In genomic region chr9:105080246-105080645, GRCm38 (mm10) we compare ENCODE assay signal across 34 mouse cellular contexts.
"Had no signal": no experiment of that assay in that cellular context is flagged by ENCODE, and none has a peak within 500 bp of the region (broad histone marks: within the 10 kb centered on the region; RNA-seq: fewer than 3 reads in every experiment).

No protein-coding gene starts in this region.

- H3K4me1 ChIP-seq: heart, embryonic 10.5 days; heart, embryonic 12.5 days; heart, embryonic 13.5 days; heart, embryonic 15.5 days; hindbrain, embryonic 10.5 days; hindbrain, embryonic 12.5 days; hindbrain, embryonic 13.5 days; hindbrain, embryonic 15.5 days; intestine, embryonic 15.5 days; kidney, embryonic 15.5 days had no signal

- H3K27ac ChIP-seq: heart, embryonic 10.5 days; heart, embryonic 13.5 days; heart, embryonic 15.5 days; hindbrain, embryonic 10.5 days; hindbrain, embryonic 12.5 days; hindbrain, embryonic 13.5 days; hindbrain, embryonic 14.5 days; hindbrain, embryonic 15.5 days; hindbrain, postnatal 0 days; intestine, embryonic 15.5 days; kidney, embryonic 15.5 days; kidney, postnatal 0 days; layer of hippocampus, adult 2 months had no signal

- H3K4me3 ChIP-seq: heart, embryonic 10.5 days; heart, embryonic 12.5 days; heart, embryonic 13.5 days; heart, embryonic 15.5 days; hindbrain, embryonic 10.5 days; hindbrain, embryonic 12.5 days; hindbrain, embryonic 13.5 days; hindbrain, embryonic 15.5 days; intestine, embryonic 15.5 days; kidney, embryonic 15.5 days; layer of hippocampus, adult 2 months had no signal

- H3K9me3 ChIP-seq: heart, embryonic 10.5 days; heart, embryonic 13.5 days; heart, embryonic 15.5 days; hindbrain, embryonic 10.5 days; hindbrain, embryonic 12.5 days; hindbrain, embryonic 13.5 days; hindbrain, embryonic 15.5 days; intestine, embryonic 15.5 days; kidney, embryonic 15.5 days had no signal

- ATAC-seq: hindbrain, embryonic 16.5 days; hindbrain, postnatal 0 days; inflammation-experienced regulatory T-cells, adult 6 months; intestine, embryonic 15.5 days; intestine, embryonic 16.5 days; intestine, postnatal 0 days had no signal

- DNase-seq: heart, postnatal 10 days; heart, postnatal 14 days; heart, postnatal 36 days; kidney, adult 11 months; kidney, adult 18-20 months; kidney, adult 2 months; kidney, adult 8-10 months; kidney, adult 9 months; kidney, postnatal 10 days; kidney, postnatal 14 days; kidney, postnatal 25 days; kidney, postnatal 36 days; kidney, postnatal 4 days; layer of hippocampus, adult 9-11 months; layer of hippocampus, postnatal 36 days had no signal

- H3K4me2 ChIP-seq: heart, embryonic 11.5 days; heart, embryonic 12.5 days; heart, embryonic 13.5 days; heart, embryonic 15.5 days; hindbrain, embryonic 12.5 days; hindbrain, embryonic 13.5 days; hindbrain, embryonic 14.5 days; hindbrain, embryonic 15.5 days; intestine, embryonic 15.5 days; kidney, embryonic 15.5 days had no signal

- H3K27me3 ChIP-seq: heart, embryonic 12.5 days; heart, embryonic 13.5 days; heart, embryonic 15.5 days; hindbrain, embryonic 12.5 days; hindbrain, embryonic 13.5 days; hindbrain, embryonic 15.5 days; intestine, embryonic 15.5 days; kidney, embryonic 15.5 days had no signal

- H3K9ac ChIP-seq: heart, embryonic 12.5 days; heart, embryonic 13.5 days; heart, embryonic 15.5 days; hindbrain, embryonic 12.5 days; hindbrain, embryonic 13.5 days; hindbrain, embryonic 14.5 days; hindbrain, embryonic 15.5 days; intestine, embryonic 15.5 days; kidney, embryonic 15.5 days had no signal
